Mouse (Mus musculus): ENCODE data around the gene Kif18a. TPM values are rescaled to one million over a fixed set of nuclear protein-coding genes. Genes with fewer than 3 reads are reported as not detected.

Kif18a gene
- total RNA-seq, 1 experiment from 2014 or later = 1.9 TPM

- no peak for DNase-seq
Measured at GRCm38 (mm10) chr2:109374881-109375280, 94.3 kb downstream of the Kif18a start.

DNA sequence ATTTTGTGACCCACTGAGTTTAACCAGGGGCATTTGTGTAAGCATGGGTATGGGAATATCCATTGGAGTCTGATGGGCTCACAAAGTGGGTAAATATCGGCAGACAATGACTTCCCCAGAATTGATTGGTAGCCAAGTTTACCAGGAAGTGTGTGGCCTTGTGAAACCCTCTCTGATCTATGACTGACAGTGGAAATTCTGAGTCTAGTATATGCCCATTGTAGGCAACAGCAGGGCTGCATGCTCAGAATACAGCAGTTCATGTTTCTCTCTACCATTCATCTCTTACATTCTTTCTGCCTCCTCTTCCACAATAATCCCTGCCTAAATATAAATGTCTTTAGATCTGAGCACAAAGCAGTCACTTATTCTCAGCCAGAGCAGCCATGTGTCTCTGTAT, 103.5 kb downstream of the Kif18a start:
- DNase-seq = no peak

- DNase-seq = no peak
Measured at GRCm38 (mm10) chr2:109386211-109386610, 105.7 kb downstream of the Kif18a start.

GRCm38 (mm10) chr2:109388733-109389132, 108.2 kb downstream of the Kif18a start:
- DNase-seq = no peak

GRCm38 (mm10) chr2:109389977-109390376, 109.4 kb downstream of the Kif18a start:
- DNase-seq = no peak

Other genes with a start within 250 kb of the Kif18a start
- 9.5 and 10.4 TPM in 2 replicates for gene Mettl15, start within 50 bp of the Kif18a start, total RNA-seq (2021)

Measured in adrenal gland, postnatal 25 days (tissue).